Mouse (Mus musculus) midbrain, embryonic 15.5 days (tissue): Measurements from ENCODE around the gene Ints14. TPM values are rescaled to one million over a fixed set of nuclear protein-coding genes. Genes with fewer than 3 reads are reported as not detected.
"Not testable (repeated sequence)": the region's sequence is repeated elsewhere in the genome, so short reads cannot be mapped to it uniquely, and the experiment has no call there.

ENCODE experiments used
- ATAC-seq: fragments of 200-750 bp; cut with Nextera tagmentation; replicated peaks from 2 replicates; pipeline ENCODE4 v1.8.0; 2017; ENCODE audit warnings: moderate TSS enrichment
- H3K27ac ChIP-seq: fragments of 300-500 bp; sonication (generic); 2 replicates; pipeline ENCODE4 v1.5.1; 2015; ENCODE audit warnings: mild to moderate bottlenecking, inconsistent platforms
- H3K27me3 ChIP-seq: fragments of 300-500 bp; sonication (generic); replicated peaks from 2 replicates; pipeline ENCODE4 v1.6.1; 2015; ENCODE audit warnings: inconsistent platforms
- H3K36me3 ChIP-seq: fragments of 300-500 bp; sonication (generic); replicated peaks from 2 replicates; pipeline ENCODE4 v1.6.1; 2015; ENCODE audit warnings: inconsistent platforms
- H3K4me1 ChIP-seq: fragments of 300-500 bp; sonication (generic); 2 replicates; pipeline ENCODE4 v1.6.1; 2015; ENCODE audit warnings: inconsistent platforms
- H3K4me2 ChIP-seq: fragments of 300-500 bp; sonication (generic); 2 replicates; pipeline ENCODE4 v1.6.1; 2015; ENCODE audit warnings: inconsistent platforms, mild to moderate bottlenecking, moderate library complexity
- H3K4me3 ChIP-seq: fragments of 300-500 bp; sonication (generic); 2 replicates; pipeline ENCODE4 v1.5.1; 2015; ENCODE audit warnings: mild to moderate bottlenecking, inconsistent platforms
- H3K9ac ChIP-seq: fragments of 300-500 bp; sonication (generic); 2 replicates; pipeline ENCODE4 v1.6.1; 2015; ENCODE audit warnings: mild to moderate bottlenecking, inconsistent platforms
- H3K9me3 ChIP-seq: fragments of 300-500 bp; sonication (generic); 2 replicates; pipeline ENCODE4 v1.6.1; 2016; ENCODE audit warnings: inconsistent platforms
- WGBS: fragments of 180-500 bp; shearing (Covaris S2); methylation state at CpG from one replicate; pipeline ENCODE4 v1.1.7; 2015; ENCODE audit warnings: mixed read lengths; 5-methylcytosine and 5-hydroxymethylcytosine counted together
- microRNA-seq: library from miRNA; unstranded; fragments of <30 nt; microRNA quantifications from one replicate; pipeline ENCODE4, GENCODE M21; 2016
- polyA plus RNA-seq: library from polyadenylated mRNA; unstranded; fragments of >200 nt; fragmentation: Nextera tagmentation; extraction: Ambion mirVana; gene quantifications from 2 replicates; pipeline ENCODE4 v1.2.1, GENCODE M21; 2015

Ints14 gene
- polyA plus RNA-seq, 1 experiment from 2014 or later, result 38.3 TPM

DNA sequence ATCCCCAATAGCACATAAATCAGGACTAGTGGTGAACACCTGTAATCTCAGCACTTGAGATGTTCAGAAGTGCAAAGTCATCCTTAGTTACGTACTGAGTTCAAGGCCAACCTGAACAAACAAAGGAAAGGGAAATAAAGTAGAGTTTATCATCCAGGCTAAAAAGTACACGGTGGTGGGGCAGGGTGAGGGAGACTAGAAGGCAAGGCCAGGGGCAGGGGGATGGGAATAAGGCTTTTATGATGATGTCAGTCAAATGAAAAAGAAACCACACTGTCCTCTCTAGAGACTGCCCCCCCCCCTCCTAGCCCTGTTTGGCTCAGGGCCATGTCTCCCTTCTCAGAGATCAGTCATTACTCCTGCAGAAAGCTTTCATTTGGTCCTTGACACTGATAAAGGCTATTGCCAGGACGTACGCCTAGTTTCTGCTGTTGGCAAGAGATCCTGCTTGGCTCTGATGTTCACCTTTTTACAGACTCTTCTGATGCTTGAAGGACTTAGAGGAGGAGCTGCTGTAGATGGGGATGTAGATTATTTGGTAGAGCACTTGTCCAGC is 62.0 kb downstream of the Ints14 start:
- Histone ChIP-seq H3K27me3 (no peaks in the 10 kb centered on the region), H3K9ac (no peak overlapping the region), H3K4me2 (no peak overlapping the region), H3K27ac (peak overlapping the region; percentile 92; the same call in 1 of the 2 replicates), H3K9me3 (no peaks in the 10 kb centered on the region), H3K4me1 (peaks cover 41% of the 10 kb centered on the region), H3K4me3 (no peak overlapping the region), H3K36me3 (no peaks in the 10 kb centered on the region)
- no peak for ATAC-seq
- WGBS, result 67% methylated on average over 4 of the region's 4 CpGs

DNA sequence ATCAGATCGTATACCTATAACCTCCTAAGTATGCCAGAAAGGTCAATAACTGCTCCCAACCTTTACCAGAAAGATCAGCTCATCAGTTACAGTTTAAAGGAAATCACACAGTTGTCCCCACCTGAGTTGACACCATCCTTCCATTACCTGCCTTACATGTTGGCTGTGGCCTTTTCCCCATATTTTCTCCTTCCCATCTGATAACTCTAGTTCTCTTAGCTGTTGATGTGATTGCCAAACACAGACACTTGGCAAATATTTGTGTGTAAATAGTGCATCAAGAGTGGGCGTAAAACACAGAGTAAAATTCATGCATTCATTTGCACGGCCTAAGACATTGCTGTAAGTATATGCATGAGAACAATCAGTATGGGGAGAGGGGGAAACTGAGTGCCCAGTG is 62.7 kb downstream of the Ints14 start:
- Histone ChIP-seq H3K4me1 (peaks cover 34% of the 10 kb centered on the region), H3K9me3 (no peaks in the 10 kb centered on the region), H3K4me3 (no peak overlapping the region), H3K27ac (no peak overlapping the region), H3K36me3 (no peaks in the 10 kb centered on the region), H3K4me2 (no peak overlapping the region), H3K9ac (no peak overlapping the region), H3K27me3 (no peaks in the 10 kb centered on the region)
- 90% methylated on average over 3 of the region's 3 CpGs for WGBS
- no peak for ATAC-seq

DNA sequence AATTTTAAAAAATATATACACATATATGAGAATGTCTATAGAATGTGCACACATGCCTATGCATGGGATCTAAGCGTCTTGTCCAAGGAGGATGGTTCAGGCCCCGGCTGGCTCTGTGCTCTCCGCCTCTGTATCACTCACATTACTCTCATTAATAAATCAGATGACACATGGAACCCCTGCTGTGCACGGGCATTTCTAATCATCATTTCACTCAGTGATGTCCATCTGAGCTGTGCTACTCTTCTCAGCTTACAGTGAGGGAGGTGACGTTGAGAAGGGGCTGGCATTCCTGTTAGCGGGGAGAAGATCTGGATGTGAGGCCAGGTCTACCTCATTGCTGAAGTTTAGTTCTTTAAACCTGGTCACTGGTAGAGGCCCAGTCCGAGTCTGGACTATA is 66.5 kb downstream of the Ints14 start:
- no peaks in the 10 kb centered on the region for H3K9me3 ChIP-seq
- no peak overlapping the region for H3K4me2 ChIP-seq
- no peak for ATAC-seq
- H3K9ac ChIP-seq, result no peak overlapping the region
- no peak overlapping the region for H3K4me3 ChIP-seq
- H3K27me3 ChIP-seq, result no peaks in the 10 kb centered on the region
- no peaks in the 10 kb centered on the region for H3K36me3 ChIP-seq
- H3K4me1 ChIP-seq, result peaks cover 11% of the 10 kb centered on the region
- no peak overlapping the region for H3K27ac ChIP-seq
- 78% methylated on average over 7 of the region's 7 CpGs for WGBS

DNA sequence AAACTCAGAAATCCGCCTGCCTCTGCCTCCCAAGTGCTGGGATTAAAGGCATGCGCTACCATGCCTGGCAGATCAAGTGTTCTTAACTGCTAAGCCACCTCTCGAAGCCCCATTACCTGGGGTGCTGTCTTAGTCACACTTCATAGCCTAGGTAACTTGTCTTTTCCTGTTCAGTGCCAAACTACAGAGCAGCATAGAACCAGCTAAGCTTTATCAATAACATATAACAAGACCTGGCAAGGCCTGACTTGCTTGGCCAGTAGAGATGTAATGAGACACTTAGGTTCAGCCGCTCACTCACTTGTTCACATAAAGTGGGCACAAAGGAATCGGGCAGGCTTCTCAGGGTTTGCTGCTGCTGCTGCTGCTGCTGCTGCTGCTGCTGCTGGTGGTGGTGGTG is 67.6 kb downstream of the Ints14 start:
- no peak overlapping the region for H3K4me2 ChIP-seq
- H3K36me3 ChIP-seq, result no peaks in the 10 kb centered on the region
- H3K4me3 ChIP-seq, result no peak overlapping the region
- no peaks in the 10 kb centered on the region for H3K27me3 ChIP-seq
- WGBS, result 89% methylated on average over 5 of the region's 5 CpGs
- no peak overlapping the region for H3K27ac ChIP-seq
- no peak for ATAC-seq
- H3K9ac ChIP-seq, result no peak overlapping the region
- no peaks in the 10 kb centered on the region for H3K9me3 ChIP-seq
- H3K4me1 ChIP-seq, result peaks cover 9% of the 10 kb centered on the region

DNA sequence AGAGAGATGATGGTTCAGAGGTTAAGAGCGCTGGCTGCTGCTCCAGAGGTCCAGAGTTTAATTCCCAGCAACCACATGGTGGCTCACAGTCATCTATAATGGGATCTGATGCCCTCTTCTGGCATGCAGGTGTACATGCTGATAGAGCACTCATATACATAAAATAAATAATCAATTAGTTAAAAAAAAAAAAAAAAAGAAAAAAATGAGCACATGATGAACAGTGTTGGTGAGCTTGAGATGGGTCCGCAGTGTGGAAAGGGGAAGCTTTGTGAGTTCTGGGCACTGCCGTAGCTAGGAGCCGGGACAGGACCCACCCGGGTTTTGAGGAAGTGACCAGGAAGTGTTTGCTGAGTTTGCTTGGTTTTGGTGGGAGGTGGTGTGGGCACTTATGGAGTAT is 70.7 kb downstream of the Ints14 start:
- not testable (repeated sequence) for ATAC-seq, H3K4me2 ChIP-seq, H3K36me3 ChIP-seq, H3K27ac ChIP-seq, H3K9ac ChIP-seq, H3K27me3 ChIP-seq, H3K9me3 ChIP-seq, H3K4me3 ChIP-seq
- 75% methylated on average over 5 of the region's 5 CpGs for WGBS
- H3K4me1 ChIP-seq, result peaks cover 18% of the 10 kb centered on the region

DNA sequence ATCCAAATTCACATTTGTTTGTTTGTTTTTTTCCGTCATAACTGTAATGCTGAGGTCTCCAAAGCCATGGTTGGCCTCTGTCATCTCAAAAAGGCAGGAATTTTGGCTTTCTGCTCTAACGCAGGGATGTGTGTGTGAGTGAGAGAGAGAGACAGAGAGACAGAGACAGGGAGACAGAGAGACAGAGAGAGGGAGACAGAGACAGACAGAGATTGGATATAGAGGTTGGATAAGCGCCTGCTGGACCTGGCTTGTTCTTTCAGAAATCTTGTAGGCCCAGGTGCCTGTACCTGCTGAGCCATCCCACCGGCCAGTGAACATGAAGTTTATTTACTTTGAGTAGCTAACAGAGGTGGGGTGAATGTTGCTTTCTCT is 71.2 kb downstream of the Ints14 start:
- WGBS, result 36% methylated on average over 4 of the region's 4 CpGs
- Histone ChIP-seq H3K4me2 (no peak overlapping the region; the same call in 1 of the 2 replicates), H3K36me3 (no peaks in the 10 kb centered on the region), H3K27ac (0 out of 2 replicates have a peak overlapping the region, but pooled peaks have one; percentile 85), H3K9ac (no peak overlapping the region), H3K4me1 (peaks cover 18% of the 10 kb centered on the region), H3K4me3 (peak overlapping the region; percentile 73), H3K9me3 (no peaks in the 10 kb centered on the region), H3K27me3 (no peaks in the 10 kb centered on the region)
- ATAC-seq, result no peak; the same call in 1 of the 2 replicates

DNA sequence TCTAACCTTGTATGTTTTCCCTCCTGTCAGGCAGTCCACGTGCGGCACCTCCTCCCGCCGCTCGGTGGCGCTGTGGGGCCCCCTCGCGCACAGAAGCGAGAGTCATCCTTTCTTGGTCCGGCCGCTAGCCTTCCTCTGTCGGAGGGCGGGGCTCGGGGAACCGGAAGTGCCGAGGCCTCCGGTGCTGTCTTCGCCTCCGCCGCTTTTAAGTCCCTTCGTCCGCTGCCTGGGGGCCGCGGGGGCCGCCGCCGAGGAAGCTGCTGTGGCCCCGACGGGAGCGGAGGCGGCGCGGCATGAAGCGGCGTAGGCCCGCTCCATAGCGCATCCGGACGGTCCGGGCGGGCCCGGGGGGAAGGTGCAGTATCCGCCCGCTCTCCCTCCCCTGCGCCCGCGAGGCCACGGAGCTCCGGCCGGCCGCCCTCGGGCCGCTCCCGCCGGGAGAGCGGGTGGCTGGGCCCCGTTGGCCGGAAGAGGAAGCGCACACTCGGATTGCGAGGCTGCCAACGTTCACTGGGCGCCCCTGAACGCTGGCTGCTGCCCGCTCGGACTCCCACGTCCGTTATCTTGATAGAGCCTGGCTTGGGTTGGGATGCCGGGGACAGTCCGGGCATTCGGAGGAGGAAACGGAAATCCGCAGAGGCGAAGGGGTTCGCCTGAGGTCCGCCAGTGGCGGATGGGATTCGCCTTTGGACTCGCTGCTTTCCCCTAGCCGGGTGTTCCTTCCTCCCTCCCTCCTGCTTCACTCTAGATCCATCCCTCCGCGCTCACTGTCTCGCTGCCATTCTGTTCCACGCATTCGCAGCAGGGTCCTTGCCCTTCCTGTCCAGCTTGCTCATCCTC is 71.8 kb downstream of the Ints14 start, which contains the start of gene Dpp8:
Gene Dpp8, plus strand, starts transcription at position 146 of the 840 bp plus-strand sequence.
- Histone ChIP-seq H3K4me1 (peaks cover 18% of the 10 kb centered on the region), H3K9ac (peak within 1 kb of the TSS; percentile 87), H3K9me3 (no peaks in the 10 kb centered on the region), H3K4me2 (peak within 1 kb of the TSS; percentile 95), H3K27ac (peak within 1 kb of the TSS; percentile 85), H3K36me3 (no peaks in the 10 kb centered on the region), H3K4me3 (peak within 1 kb of the TSS; percentile 73), H3K27me3 (no peaks in the 10 kb centered on the region)
- ATAC-seq, result peak; percentile 96
- WGBS, result under 1% methylated on average over 79 of the region's 85 CpGs

DNA sequence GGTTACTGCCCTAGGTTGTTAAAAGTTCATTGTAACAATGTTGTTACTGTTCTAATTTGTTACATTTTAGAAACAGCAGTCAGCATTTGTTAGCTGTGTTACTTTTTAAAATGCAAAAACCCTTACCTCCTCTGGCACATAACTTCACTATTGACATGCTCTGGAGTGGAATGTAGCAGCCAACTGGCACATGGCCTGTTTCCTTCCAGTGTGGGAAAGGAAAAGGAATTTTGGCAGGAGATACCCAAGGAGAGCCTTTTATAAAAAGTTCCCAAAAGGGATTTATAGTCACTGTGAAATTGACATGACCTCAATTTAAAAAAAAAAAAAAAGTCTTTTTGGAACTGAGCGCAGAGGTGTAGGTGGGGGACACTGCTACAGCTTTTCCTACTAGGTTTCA is 75.8 kb downstream of the Ints14 start:
- H3K4me1 ChIP-seq, result peaks cover 18% of the 10 kb centered on the region
- ATAC-seq, result no peak
- H3K9me3 ChIP-seq, result no peaks in the 10 kb centered on the region
- no peak overlapping the region for H3K4me3 ChIP-seq
- H3K27me3 ChIP-seq, result no peaks in the 10 kb centered on the region
- peaks cover 18% of the 10 kb centered on the region for H3K36me3 ChIP-seq
- WGBS, result 72% methylated on average over 1 of the region's 1 CpGs
- no peak overlapping the region for H3K27ac ChIP-seq
- no peak overlapping the region for H3K4me2 ChIP-seq
- H3K9ac ChIP-seq, result no peak overlapping the region

Small RNA genes lying within 50 kb of the gene (microRNA-seq; reads per million reads assigned to microRNA genes)
- not detected for gene Gm25640

Other genes with a start within 250 kb of the Ints14 start
- 401 and 402 TPM in 2 replicates for gene Rab11a, start 223.1 kb upstream of the Ints14 start, polyA plus RNA-seq
- 10.9 and 12.0 TPM in 2 replicates for gene Dennd4a, start 149.6 kb upstream of the Ints14 start, polyA plus RNA-seq
- 0.05 TPM in 1 of 2 replicates, not detected in the other for gene Slc24a1, start 9.3 kb upstream of the Ints14 start, polyA plus RNA-seq
- gene Hacd3, start 60.8 kb downstream of the Ints14 start, polyA plus RNA-seq, result 210 and 217 TPM in 2 replicates
- gene Dpp8, start 71.5 kb downstream of the Ints14 start, polyA plus RNA-seq, result 38.9 and 42.5 TPM in 2 replicates
- 16.8 and 17.3 TPM in 2 replicates for gene Igdcc4, start 140.6 kb downstream of the Ints14 start, polyA plus RNA-seq
- gene Igdcc3, start 180.3 kb downstream of the Ints14 start, polyA plus RNA-seq, result 12.8 and 14.1 TPM in 2 replicates
- gene Parp16, start 234.4 kb downstream of the Ints14 start, polyA plus RNA-seq, result 6.8 and 7.6 TPM in 2 replicates